Mouse (Mus musculus): ENCODE results near the gene Ctnnd1. TPM values are rescaled to one million over a fixed set of nuclear protein-coding genes. Genes with fewer than 3 reads are reported as not detected.

Gene Ctnnd1
- total and polyA plus RNA-seq, 3 experiments = 13.8 to 83.0 (median 29.8) TPM

DNA sequence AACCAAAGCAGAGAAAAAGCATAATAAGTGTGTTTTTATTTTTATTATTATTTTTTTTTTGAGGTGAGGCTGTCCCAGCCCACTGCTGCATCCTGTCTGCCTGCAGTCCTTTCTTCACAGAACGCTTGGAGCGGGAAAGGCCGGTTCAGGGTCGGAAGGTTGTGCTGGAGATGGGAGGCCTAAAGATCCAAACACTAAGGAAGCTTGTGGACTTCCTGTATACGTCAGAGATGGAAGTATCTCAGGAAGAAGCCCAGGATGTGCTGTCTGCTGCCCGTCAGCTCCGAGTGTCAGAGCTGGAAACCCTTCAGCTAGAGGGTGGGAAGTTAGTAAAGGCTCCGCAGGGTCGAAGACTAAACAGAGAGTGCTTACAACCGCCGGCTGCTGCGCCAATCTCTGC lies 15.5 kb upstream of the Ctnnd1 start:
- DNase-seq (ENCODE audit: low spot score) (no peak), ATAC-seq (ENCODE audit: extremely low read depth, insufficient number of reproducible peaks, low FRiP score, poor library complexity, severe bottlenecking) (no peak)
- Histone ChIP-seq H3K27me3 (ENCODE audit: insufficient read depth, low read length) (no peaks in the 10 kb centered on the region), H3K36me3 (replicated peaks) (peaks cover 28% of the 10 kb centered on the region), H3K4me1 (ENCODE audit: insufficient read depth, low read depth, low read length) (peaks cover 15% of the 10 kb centered on the region), H3K9me3 (replicated peaks) (no peaks in the 10 kb centered on the region), H3K4me3 (ENCODE audit: low read depth, low read length) (no peak overlapping the region)
- TF ChIP-seq TAL1 (conservative IDR thresholded peaks at IDR 0.05; ENCODE audit: low read depth, low read length) (no peak), POLR2AphosphoS5 (IDR thresholded peaks at IDR 0.05; ENCODE audit: insufficient replicate concordance, low read depth, low read length) (no peak)

DNA sequence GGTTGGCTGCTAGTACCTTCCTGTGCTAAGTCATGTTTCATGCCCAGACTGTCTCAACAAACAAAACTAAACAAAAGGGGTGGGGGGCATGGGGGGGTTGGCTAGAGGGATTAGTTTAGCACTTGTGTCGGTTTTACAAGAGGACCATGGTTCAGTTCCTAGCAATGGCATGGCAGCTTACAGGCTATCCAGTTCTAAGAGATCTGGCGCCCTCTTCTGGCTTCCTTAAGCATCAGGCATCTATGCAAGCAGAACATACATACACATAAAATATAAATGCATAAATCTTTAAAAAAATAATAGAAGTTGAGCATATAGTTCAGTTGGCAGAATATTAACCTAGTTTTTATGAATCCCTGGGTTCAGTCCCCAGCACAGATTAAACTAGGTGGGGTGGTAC lies 12.3 kb upstream of the Ctnnd1 start:
- H3K27me3 ChIP-seq (ENCODE audit: insufficient read depth, low read length) = no peaks in the 10 kb centered on the region
- H3K4me3 ChIP-seq (ENCODE audit: low read depth, low read length) = no peak overlapping the region
- ATAC-seq (ENCODE audit: extremely low read depth, insufficient number of reproducible peaks, low FRiP score, poor library complexity, severe bottlenecking) (no peak; the same call in 1 of the 2 replicates), DNase-seq (ENCODE audit: low spot score) (no peak)
- H3K4me1 ChIP-seq (ENCODE audit: insufficient read depth, low read depth, low read length) = peaks cover 10% of the 10 kb centered on the region
- 0 out of 2 replicates have a peak, but pooled peaks have one; percentile 23 for TF ChIP-seq CTCF (IDR thresholded peaks at IDR 0.05; ENCODE audit: low read depth, low read length)
- TF ChIP-seq POLR2AphosphoS5 (IDR thresholded peaks at IDR 0.05; ENCODE audit: insufficient replicate concordance, low read depth, low read length) = no peak
- H3K9me3 ChIP-seq (replicated peaks) = no peaks in the 10 kb centered on the region; the same call in 1 of the 2 replicates
- peaks cover 14% of the 10 kb centered on the region for H3K36me3 ChIP-seq (replicated peaks)

DNA sequence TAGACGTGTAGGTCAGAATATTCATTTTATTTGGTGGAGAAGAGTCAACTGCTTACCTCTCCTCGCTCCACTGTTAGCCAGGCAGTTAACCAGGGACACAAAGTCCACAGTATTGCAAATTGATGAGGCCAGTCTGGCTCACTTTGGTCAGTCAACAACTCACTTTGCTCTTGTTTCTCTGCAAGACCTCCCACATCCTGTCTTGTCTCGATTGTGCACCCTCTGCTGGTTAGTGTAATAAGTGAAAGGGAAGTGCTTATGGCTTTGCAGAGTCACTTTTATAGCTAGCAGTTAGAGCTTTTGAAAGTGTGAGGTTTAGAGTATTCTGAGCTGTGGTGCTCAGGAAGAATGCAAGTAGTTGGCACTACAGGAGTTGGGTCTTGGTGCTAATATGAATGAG lies 9.7 kb upstream of the Ctnnd1 start:
- H3K4me3 ChIP-seq (ENCODE audit: low read depth, low read length) = no peak overlapping the region

DNA sequence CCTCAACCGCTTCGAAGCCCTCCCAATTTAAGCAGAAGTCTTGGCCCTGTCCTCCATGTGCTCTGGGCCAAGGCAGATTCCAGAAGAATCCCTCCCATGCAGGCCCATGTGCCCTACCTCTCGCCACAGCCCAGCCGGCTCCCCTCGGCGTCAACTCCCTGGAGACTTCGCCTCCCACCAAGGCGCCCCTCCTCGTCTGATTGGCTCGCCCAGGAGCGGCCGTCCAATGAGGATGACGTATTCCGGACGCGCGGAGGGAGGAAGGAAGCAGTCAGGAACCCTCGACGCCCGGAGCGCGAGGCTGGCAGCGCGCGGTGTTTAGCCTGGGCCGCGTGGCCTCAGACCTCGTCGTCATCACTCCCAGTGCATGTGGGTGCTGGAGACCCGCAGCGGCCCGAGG lies 8.2 kb upstream of the Ctnnd1 start, which contains the start of gene Btbd18:
Btbd18 (plus strand) TSS at position 274 of the 400 bp plus-strand sequence.
- no peak for TF ChIP-seq POLR2AphosphoS5 (IDR thresholded peaks at IDR 0.05; ENCODE audit: insufficient replicate concordance, low read depth, low read length)
- H3K4me1 ChIP-seq (ENCODE audit: insufficient read depth, low read depth, low read length) = peaks cover 12% of the 10 kb centered on the region

More for the DNA sequence above, 9.7 kb upstream of the Ctnnd1 start:
- no peaks in the 10 kb centered on the region for H3K36me3 ChIP-seq (replicated peaks)
- no peaks in the 10 kb centered on the region for H3K27me3 ChIP-seq (ENCODE audit: insufficient read depth, low read length)
- DNase-seq (ENCODE audit: low spot score) (peak; percentile 34), ATAC-seq (ENCODE audit: extremely low read depth, insufficient number of reproducible peaks, low FRiP score, poor library complexity, severe bottlenecking) (peak; percentile 79; the same call in 1 of the 2 replicates)
- TF ChIP-seq POLR2AphosphoS5 (IDR thresholded peaks at IDR 0.05; ENCODE audit: insufficient replicate concordance, low read depth, low read length) (no peak), CTCF (IDR thresholded peaks at IDR 0.05; ENCODE audit: low read depth, low read length) (no peak), GATA2 (IDR thresholded peaks at IDR 0.05; ENCODE audit: borderline replicate concordance, low read depth, low read length) (no peak), TAL1 (conservative IDR thresholded peaks at IDR 0.05; ENCODE audit: low read depth, low read length) (no peak), GATA1 (IDR thresholded peaks at IDR 0.05; ENCODE audit: borderline replicate concordance, low read length) (no peak)
- peaks cover 12% of the 10 kb centered on the region for H3K4me1 ChIP-seq (ENCODE audit: insufficient read depth, low read depth, low read length)
- no peaks in the 10 kb centered on the region; the same call in 1 of the 2 replicates for H3K9me3 ChIP-seq (replicated peaks)

DNA sequence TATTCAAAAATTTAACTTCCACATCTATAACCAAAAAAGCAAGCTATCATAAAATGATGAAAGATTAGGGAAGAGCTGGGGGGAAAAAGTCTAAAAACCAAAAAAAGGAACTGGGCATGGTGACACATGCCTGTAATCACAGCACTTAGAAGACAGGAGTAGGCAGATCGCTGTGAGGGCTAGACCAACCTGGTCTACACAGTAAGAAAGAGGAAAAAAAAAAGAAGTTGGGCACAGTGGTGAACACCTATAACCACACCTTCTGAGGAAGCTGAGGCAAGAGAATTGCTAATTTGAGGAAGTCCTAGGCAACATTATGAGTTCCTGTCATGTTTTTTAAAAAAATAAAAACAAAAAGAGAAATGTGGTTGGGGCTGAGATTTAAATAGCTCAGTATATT lies 5.3 kb upstream of the Ctnnd1 start:
- DNase-seq (ENCODE audit: low spot score) (no peak), ATAC-seq (ENCODE audit: extremely low read depth, insufficient number of reproducible peaks, low FRiP score, poor library complexity, severe bottlenecking) (no peak)
- Histone ChIP-seq H3K36me3 (replicated peaks) (no peaks in the 10 kb centered on the region), H3K9me3 (replicated peaks) (no peaks in the 10 kb centered on the region; the same call in 1 of the 2 replicates), H3K4me1 (ENCODE audit: insufficient read depth, low read depth, low read length) (peaks cover 14% of the 10 kb centered on the region), H3K27me3 (ENCODE audit: insufficient read depth, low read length) (no peaks in the 10 kb centered on the region), H3K4me3 (ENCODE audit: low read depth, low read length) (no peak overlapping the region)
- TF ChIP-seq GATA2 (IDR thresholded peaks at IDR 0.05; ENCODE audit: borderline replicate concordance, low read depth, low read length) (no peak), POLR2AphosphoS5 (IDR thresholded peaks at IDR 0.05; ENCODE audit: insufficient replicate concordance, low read depth, low read length) (no peak), TAL1 (conservative IDR thresholded peaks at IDR 0.05; ENCODE audit: low read depth, low read length) (no peak), CTCF (IDR thresholded peaks at IDR 0.05; ENCODE audit: low read depth, low read length) (no peak), GATA1 (IDR thresholded peaks at IDR 0.05; ENCODE audit: borderline replicate concordance, low read length) (no peak)

More for the DNA sequence above, 8.2 kb upstream of the Ctnnd1 start, which contains the start of gene Btbd18:
- DNase-seq (ENCODE audit: low spot score) (no peak), ATAC-seq (ENCODE audit: extremely low read depth, insufficient number of reproducible peaks, low FRiP score, poor library complexity, severe bottlenecking) (no peak)
- no peaks in the 10 kb centered on the region for H3K36me3 ChIP-seq (replicated peaks)
- H3K4me3 ChIP-seq (ENCODE audit: low read depth, low read length) = no peak within 1 kb of the TSS; the same call in 1 of the 2 replicates
- H3K27me3 ChIP-seq (ENCODE audit: insufficient read depth, low read length) = no peaks in the 10 kb centered on the region
- H3K9me3 ChIP-seq (replicated peaks) = no peaks in the 10 kb centered on the region; the same call in 1 of the 2 replicates

DNA sequence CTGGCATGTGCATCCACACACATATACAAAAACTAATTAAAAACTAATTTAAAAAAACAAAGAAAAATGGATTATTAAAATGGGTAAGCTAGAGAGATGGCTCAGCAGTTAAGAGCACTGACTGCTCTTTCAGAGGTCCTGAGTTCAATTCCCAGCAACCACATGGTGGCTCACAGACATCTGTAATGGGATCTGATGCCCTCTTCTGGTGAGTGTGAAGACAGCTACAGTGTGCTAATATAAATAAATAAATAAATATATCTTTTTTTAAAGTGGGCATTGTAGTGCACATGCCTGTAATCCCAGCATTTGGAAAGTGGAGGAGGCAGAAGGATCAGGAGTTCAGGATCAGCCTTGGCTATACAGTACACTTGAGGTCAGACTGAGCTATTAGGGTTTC lies 2.8 kb upstream of the Ctnnd1 start:
- Histone ChIP-seq H3K36me3 (replicated peaks) (no peaks in the 10 kb centered on the region), H3K27me3 (ENCODE audit: insufficient read depth, low read length) (no peaks in the 10 kb centered on the region), H3K4me3 (ENCODE audit: low read depth, low read length) (no peak overlapping the region), H3K9me3 (replicated peaks) (no peaks in the 10 kb centered on the region), H3K4me1 (ENCODE audit: insufficient read depth, low read depth, low read length) (peaks cover 9% of the 10 kb centered on the region)
- DNase-seq (ENCODE audit: low spot score) (no peak), ATAC-seq (ENCODE audit: extremely low read depth, insufficient number of reproducible peaks, low FRiP score, poor library complexity, severe bottlenecking) (no peak)
- TF ChIP-seq POLR2AphosphoS5 (IDR thresholded peaks at IDR 0.05; ENCODE audit: insufficient replicate concordance, low read depth, low read length) (no peak), CTCF (IDR thresholded peaks at IDR 0.05; ENCODE audit: low read depth, low read length) (no peak), GATA2 (IDR thresholded peaks at IDR 0.05; ENCODE audit: borderline replicate concordance, low read depth, low read length) (no peak)

DNA sequence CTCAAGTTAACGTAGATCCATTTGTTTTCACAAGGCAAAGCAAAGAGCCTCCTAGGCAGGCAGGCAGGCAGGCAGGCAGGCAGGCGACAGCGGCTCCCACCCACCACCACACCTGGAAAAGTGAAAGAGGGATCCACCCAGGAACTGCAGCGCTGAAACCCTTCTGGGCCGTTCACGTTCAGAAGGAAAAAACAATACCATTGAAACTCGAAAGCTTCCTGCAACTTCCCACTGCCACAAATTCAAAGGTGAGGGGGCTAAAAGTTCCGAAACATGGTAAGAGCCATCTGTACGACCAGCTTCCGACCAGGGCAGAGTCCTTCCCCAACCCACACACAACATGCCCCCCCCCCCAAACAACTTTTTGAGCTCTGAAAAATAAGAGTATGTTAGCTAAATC lies 891 bp downstream of the Ctnnd1 start:
- no peak for TF ChIP-seq GATA2 (IDR thresholded peaks at IDR 0.05; ENCODE audit: borderline replicate concordance, low read depth, low read length)
- no peak for TF ChIP-seq TAL1 (conservative IDR thresholded peaks at IDR 0.05; ENCODE audit: low read depth, low read length)
- TF ChIP-seq GATA1 (IDR thresholded peaks at IDR 0.05; ENCODE audit: borderline replicate concordance, low read length) = no peak
- TF ChIP-seq CTCF (IDR thresholded peaks at IDR 0.05; ENCODE audit: low read depth, low read length) = no peak
- no peak for TF ChIP-seq POLR2AphosphoS5 (IDR thresholded peaks at IDR 0.05; ENCODE audit: insufficient replicate concordance, low read depth, low read length)
- H3K4me3 ChIP-seq (ENCODE audit: low read depth, low read length) = peak overlapping the region; percentile 73
- no peak for DNase-seq (ENCODE audit: low spot score)
- peaks cover 20% of the 10 kb centered on the region for H3K4me1 ChIP-seq (ENCODE audit: insufficient read depth, low read depth, low read length)
- H3K9me3 ChIP-seq (replicated peaks) = no peaks in the 10 kb centered on the region
- H3K27me3 ChIP-seq (ENCODE audit: insufficient read depth, low read length) = no peaks in the 10 kb centered on the region
- no peak for ATAC-seq (ENCODE audit: extremely low read depth, insufficient number of reproducible peaks, low FRiP score, poor library complexity, severe bottlenecking)
- peaks cover 11% of the 10 kb centered on the region for H3K36me3 ChIP-seq (replicated peaks)
